Mouse (Mus musculus) retina, postnatal 1 day (tissue): ENCODE data around the gene Racgap1.

Experiments used
- DNase-seq: peaks from one replicate; pipeline ENCODE4 v3.0.0-alpha.2; 2012

The Racgap1 gene

DNA sequence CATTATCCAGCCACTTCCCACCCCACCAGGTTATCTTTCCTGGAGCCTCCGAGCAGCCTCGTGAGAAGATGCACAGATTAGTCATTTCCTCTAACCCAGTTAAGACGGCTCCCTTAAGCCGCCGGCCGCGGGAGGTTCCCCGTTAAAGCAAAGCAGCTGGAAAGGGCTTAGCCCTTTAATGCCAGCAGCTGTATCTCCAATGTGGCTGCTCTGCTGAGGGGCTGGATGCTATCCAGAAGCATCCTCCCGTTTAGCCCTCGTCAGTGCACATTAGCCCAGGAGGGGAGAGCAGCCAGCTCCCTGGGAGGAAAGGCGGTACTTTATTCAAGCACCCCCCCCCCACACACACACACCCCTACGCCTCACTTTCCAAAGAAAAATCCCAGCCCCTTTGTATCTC, 36.7 kb downstream of the Racgap1 start:
- DNase-seq = peak; percentile 76

DNA sequence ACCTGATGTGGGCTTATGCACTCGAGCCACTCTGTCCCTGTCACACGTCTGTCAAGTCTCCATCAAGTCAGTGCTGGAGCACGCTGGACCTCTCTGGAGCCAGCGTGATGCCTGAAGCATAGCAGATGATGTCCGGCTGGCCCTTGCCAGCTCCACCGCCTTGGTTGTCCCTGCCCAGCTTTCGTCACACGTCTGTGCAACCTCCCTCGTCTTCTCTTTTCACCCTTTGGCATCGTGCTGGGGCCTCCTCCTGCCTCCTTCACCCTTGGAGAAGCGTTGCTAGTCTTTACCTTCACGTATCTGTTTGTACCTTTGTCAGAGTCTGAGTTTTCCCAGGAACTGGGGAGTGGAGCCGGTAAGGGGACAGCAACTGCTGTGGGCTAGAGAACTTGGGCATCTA, 37.2 kb downstream of the Racgap1 start:
- DNase-seq = no peak

DNA sequence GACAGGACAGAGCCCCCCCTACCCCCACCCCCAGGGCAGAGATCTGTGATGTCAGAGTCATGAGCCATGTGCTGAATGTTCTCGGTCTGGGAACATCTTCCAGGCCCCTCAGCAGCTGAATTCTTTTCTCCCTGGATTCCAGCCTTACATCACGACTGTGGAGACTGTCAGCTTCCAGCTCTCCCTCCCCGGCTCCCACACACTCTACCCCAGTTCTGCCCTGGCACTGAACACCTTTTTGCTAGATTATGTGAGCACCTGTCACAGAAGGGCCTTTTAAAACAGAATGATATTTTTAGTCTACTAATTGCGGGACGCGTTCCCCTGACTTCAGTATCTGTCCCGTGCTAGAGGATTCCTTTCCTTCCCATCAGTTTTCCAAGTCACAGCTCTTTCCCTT, 39.9 kb downstream of the Racgap1 start:
- no peak for DNase-seq

DNA sequence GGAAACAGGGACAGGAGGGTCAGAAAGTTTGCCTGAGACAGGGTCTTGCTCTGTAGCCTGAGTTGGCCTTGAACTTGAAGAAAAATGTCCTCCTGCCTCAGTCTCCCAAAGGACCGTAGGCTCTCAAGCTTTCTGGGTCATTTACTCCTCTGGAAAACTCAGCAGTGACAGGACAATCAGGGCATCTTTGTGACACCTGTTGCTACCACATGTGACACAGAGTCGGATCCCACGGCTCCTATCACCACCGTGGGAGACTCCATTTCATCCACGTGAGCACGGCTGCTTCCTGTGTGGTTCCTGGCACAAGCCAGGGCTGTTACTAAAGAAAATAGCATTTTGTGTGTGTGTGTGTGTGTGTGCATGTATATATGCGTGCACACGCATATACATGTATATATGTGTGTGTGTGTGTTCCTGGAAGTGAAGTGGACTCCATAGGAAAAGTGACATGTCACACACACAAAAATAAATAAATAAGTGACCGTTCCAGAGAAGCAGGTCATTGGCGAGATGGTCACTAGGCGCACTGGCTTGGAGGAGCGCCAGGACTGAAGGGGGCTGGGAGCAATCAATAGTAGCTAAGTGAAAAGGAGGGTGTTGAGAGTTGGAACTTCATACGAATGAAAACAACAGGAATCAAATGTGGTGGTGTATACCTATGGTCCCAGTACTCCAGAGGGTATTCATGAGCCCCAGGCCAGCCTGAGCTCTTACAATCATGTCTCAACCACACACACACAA, 42.9 kb downstream of the Racgap1 start:
- peak; percentile 56 for DNase-seq

DNA sequence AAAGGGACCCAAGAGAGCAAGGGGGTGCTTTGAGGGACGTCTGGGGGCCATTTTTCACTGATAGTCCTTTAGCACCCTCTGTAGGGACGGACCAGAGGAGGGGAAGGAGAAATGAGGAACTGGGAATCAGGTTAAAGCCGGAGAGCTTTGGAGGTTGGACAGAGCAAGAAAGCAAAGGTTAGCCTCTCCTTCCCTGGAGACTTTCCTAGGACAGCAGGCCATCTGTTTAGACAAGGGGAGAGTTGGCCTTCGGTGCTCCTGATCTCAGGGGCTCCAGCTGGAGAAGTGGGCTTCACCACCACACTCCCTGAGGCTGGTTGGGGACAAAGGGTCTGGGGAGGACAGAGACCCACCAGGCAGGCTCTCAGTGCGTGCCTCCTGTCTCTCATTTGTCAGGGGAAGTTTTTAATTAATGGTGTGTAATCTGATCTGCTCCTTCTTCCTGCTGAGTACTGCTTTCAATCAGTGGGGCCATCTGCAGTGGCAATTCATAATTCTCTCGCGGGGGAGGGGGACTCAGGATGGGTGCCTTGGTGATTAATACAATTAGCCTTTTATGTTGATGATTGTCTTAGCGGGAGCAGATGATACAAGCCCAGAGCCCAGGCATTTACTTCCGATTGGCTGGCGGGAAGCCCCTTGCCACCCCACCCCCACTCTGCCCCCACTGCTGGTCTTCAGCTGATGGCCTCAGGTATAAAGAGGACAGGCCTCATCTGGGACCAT, 43.9 kb downstream of the Racgap1 start:
- DNase-seq = peak; percentile 98

DNA sequence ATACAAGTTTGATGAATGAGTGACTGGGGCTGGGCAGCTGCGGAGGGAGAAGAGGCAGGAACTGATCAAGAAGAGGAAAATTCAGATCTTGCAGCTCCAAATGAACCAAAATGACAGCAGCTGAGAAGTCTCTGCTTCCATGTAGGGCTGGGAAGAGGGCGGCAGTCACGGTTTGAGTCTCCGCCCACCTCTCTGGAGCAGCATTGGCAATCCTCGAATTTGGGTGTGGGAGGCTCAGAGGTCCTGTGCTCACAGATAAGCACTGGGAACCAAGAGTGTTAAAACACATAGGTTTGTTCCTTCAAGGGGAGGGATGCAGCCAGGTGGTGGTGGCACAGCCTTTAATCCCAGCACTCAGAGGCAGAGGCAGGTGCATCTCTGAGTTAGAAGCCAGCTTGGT, 44.9 kb downstream of the Racgap1 start:
- DNase-seq = no peak

DNA sequence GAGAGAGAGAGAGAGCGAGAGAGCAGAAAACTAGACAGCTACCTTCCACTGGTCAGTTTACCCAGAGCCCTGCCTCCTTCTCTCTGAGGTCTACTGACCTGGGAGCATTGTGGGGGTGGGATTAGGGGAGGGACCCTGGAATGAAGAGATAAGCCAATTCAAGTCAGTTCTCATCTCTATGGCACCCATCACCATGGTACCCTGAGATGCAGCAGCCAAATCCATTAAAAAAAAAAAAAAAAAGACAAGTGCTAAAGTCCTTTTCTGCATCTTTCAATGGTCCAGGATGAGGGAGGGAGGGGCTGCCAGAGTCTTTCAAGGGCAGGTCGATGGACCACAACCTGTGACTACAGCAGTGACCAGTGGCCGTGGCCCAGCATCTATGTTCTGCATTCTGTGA, 45.9 kb downstream of the Racgap1 start:
- no peak for DNase-seq

DNA sequence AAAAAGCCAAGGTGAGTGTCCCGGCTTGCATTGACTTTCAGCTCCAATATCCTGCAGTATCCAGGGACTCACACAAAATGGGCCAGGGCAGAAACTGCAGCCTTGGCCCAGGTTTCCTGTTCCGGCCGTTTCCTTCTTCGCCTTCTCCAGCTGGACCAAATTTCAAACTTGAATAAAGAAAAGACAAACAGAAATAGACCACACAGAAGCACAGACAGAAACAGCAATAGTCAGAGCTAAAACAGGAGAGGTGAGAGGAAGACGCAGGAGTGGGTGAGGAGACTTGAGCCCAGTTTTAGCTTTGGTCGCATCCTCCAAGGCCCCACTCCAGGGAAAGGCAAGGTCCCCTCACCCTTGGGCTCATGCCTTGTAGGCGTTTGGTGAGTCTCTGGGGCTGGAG, 48.2 kb downstream of the Racgap1 start:
- DNase-seq = no peak

DNA sequence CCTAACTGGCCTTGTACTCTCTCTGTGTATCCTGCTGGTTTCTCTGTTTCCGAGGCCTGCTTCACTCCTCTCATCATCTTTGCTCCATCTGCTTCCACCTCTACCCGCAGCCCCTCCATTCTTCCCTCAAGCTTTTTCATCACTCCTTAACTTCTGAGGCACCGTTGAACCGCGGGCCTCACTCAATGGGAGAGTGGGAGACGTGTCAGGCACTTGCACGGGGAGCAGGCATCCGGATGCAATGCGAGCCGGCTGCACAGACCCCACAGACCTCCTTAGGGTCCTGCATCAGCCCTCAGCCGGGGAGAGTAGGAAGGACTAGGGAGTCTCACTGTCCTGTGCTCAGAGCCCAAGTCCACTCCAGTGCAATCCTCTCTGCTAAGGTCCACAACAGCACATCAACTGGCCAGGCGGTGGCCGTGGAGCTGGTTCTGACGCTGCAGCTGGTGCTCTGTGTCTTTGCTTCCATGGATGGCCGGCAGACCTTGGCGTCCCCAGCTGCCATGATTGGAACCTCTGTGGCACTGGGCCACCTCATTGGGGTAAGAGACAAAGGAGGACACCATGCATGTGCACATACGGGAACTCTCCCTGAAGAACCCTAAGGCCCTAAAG, 49.1 kb downstream of the Racgap1 start:
- no peak for DNase-seq

DNA sequence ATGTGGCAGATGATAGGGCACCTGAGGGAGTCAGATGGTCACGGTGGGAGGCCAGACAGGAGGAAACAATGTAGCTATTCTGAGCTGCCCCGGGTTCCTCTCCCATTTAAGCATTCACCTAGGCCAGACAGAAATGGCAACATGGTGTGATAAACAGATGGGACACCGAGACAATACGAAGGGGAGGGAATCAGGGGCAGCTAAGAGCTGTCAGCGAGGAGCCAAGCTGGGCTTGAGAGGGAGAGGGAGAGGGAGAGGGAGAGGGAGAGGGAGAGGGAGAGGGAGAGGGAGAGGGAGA, 49.7 kb downstream of the Racgap1 start:
- peak; percentile 53 for DNase-seq

DNA sequence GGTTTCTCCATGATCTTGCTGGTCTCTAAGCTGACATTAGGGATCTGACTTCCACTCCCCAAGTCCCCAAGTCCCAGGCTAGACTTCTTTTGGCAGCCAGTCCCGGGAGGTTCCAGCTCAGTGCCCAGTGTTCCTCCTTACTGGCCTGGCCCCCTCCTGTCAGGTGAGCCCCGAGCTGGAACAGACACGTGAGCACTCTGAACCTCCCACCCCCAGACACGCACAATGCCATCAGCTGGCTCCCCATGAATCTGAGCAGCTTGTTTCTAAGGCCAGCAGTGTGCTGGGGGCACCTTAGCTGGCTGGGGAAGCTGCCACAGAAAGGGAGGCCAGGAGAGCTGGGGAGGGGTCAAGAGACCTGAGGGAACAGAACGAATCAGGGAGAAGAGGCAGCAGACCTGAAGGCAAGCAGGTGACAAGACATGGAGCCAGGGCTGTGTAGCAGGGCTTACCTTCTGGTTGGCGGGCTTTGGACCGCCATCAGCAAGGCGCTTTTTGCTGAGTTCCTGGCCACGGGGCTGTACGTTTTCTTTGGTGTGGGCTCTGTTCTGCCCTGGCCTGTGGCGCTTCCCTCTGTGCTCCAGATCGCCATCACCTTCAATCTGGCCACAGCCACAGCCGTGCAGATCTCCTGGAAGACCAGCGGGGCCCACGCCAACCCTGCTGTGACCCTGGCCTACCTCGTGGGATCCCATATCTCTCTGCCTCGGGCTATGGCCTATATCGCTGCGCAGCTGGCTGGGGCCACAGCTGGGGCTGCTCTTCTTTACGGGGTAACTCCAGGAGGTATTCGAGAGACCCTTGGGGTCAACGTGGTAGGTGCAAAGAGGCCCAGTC, 50.3 kb downstream of the Racgap1 start, which contains the start of gene Aqp6:
Gene Aqp6, plus strand, starts transcription at position 415 of the 837 bp plus-strand sequence.
- no peak for DNase-seq

DNA sequence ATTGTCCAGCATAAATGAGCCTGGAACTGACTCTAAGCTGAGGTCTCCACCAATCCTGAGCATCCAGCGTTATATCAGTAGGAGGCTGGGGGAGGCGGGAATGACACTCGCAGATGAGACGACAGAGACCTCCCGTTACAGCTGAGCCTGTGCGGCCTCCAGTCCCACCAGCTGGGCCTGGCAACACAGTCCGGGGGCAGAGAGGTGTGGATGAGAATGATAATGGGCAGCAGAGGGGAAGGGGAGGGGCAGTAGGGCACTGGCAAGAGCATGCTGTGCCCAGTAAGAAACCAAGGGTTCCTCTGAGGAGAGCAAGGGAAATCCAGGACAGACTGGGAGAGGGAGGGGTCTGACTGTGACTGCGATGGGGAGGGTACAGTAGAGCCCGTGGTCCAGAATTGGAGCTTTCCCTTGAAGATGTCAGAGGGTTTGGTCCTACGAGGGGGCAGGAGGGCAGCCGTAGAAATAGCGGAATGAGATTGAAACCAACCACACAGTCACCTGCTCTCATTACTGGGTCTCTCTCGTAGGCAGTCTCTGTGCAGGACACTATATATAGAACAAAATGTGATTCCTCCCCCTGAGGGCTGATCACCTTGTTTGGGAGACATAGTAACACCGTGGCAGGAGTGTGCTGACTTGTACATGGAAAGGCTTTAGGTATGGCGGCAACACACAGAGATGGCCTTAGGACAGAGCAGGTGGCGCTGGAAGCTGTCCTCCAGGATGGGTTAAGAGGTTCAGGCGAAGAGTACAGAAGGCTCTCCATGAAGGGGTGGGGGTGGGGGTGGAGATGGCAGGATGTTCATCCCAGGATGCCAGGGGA, 52.0 kb downstream of the Racgap1 start:
- peak; percentile 63 for DNase-seq

DNA sequence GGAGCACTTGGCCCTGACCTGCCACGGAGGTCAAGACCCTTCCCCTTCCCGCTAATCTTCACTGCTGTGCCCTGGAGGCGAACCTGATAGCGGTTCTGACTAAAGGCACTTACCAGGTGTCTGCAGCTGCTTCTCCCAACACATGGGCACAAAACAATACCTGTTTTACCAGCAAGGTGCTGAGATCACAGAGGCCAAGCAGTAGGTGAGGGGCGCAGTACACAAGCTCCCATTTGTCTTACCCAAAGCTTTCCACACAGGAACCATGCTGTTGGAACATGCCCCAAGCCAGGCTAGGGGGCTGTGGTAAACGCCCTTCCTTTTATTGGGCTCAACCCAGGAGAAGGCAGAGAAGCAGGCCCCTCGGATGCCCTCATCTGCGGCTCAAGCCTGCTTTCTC, 53.9 kb downstream of the Racgap1 start:
- no peak for DNase-seq

DNA sequence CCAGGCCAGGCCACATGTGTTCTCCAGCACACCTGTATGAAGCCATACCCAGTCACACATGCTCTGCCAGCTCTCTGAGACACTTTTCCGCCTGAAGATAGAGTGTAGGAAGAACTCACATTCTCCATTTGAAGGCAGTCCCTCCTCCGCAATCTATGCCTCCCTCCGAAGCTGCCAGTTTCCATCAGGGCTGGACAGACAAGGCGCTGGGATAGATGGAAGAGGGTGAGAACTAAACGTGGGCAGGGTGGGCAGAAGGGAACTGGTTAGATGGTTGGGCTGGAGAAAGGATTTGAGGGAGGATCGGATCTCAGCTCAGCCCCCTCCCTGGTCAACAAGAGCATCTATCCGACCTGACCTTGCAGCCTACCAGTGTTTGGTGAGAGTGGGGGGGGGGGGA, 54.6 kb downstream of the Racgap1 start:
- DNase-seq = no peak

DNA sequence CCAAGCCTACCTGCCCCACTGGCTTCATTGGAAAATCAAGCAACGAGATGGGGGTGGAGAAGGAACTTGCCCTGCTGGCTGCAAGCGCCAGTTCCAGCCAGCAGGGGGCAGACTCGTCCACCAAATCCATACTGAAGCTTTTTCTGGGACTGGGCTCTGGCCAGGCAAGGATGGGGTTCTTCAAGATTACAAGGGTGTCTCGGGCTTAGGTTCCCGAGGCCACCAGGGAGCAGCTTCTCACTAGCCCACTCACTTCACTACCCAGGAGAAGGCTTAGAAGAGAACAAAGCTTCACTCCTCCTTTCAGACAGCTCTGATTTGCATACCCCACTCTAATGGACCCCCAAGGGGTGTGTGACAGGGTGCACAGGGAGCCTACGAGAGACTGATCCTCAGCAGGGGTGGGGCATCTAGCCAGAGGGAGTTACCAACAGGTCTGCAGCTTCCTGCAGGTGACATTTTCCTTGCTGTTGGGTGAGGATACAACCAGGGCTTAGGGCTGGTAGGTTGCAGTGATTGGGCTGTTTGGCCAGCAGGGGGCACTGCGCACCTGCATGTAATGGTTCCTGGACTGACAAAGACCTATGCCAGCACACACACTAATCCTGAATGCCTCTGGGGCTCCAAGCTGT, 55.3 kb downstream of the Racgap1 start:
- peak; percentile 91 for DNase-seq

DNA sequence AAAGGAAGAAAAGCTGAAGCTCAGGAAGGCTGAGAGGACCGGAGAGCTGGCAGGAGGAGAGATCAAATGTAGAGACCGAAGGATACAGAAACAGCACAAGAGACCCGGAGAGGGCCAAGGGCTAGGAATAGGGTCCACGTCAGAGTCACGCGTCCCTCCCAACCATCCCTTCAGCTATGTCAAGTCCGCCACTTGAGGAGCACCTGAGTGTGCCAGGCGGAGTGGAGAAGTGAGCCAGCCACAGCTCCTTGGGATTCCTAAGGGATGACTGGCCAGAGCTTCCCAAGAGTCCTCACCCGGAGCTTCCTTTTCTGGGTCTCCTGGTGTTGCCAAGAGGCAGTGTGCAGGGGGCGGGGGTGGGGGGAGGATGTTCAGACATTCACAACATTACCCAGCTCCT, 56.5 kb downstream of the Racgap1 start:
- no peak for DNase-seq

DNA sequence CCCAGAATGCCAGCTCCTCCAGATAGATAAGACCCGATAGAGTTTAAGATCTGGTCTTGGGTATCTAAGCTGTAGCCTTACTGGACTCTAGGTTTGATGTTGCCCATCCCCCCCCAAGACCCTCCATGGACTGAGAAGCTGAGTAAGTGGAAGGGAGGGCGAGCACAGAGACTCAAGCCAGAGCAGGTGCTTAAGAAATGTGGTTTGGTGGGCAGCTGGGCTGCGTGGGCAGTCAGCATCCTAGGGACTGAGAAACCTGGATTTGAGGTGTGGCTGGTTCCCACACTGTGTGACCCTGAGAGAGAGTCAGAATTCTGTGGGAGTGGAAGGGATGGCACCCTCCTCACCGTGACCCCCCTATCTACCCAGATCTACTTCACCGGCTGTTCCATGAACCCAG, 58.6 kb downstream of the Racgap1 start:
- DNase-seq = no peak

DNA sequence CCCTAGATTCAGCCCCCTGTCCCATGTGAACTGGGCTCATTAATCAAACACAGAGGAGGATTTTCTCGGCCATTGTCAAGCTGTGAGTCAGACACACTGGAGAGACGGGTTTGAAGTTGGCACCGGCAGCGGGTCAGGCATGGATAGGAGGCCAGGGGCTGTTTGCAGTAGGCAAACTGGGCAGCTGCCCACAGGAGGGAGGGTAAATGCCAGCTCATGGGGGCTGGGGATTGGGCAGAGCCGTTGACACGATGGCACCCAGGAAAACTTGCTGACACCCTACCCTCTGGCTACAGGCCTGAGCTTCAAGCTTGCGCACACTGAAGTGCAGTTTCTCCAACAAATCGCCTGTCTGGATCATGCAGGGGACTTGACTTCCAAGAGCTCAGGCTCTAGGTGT, 59.3 kb downstream of the Racgap1 start:
- no peak for DNase-seq

DNA sequence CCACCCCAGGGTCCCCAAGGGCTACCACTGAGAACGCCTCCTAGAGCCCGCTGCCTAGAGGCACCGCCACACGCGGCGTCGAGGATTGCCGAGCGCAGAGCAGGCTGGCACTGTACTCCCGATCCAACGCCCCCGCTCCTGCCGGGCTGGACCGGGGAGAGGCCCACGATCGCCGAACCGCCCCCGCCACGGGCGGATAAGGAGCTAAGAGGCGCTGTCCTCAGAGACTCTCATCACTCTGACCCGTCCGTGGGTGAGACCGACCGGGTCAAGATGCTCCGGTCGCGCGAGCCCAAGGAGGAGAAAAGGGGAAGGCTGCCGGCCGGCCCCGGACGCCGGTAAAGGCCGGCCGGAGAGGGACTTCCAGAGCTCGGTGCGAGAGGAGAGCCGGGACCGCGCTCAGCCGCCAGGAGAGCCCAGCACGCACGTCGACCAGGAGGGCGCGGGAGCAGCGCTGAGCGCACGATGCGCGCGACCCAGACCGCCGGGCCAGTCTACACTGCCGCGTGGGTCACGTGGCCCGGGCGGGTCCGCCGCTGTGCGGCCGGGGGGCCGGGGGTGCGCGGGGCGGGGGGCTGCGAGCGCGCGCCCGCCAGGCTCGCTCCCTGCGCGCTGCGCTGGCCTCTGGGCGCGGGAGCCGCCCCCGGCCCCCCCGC, 60.9 kb downstream of the Racgap1 start, which contains the start of gene Aqp5:
Gene Aqp5, plus strand, starts transcription at position 354 of the 656 bp plus-strand sequence.
- peak; percentile 72 for DNase-seq

DNA sequence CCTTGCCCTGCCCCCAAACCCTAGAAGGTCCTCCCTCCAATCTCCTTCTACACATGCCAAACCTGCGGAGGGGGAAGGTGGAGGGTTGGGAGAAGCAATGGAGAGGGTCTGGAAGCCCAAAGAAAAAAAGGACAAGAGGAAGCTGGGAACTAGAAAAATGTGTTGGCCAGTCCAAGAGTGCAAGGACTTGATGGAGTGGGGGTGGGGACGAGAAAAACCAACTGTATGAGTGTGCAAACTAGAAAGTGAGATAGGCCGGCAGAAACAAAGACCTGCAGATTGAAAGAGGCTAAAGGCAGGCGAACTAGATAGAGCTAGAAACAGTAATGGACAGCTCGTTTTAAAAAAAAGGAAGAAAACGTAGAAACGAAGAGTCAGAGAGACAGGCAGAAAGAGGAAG, 61.8 kb downstream of the Racgap1 start:
- DNase-seq = no peak

DNA sequence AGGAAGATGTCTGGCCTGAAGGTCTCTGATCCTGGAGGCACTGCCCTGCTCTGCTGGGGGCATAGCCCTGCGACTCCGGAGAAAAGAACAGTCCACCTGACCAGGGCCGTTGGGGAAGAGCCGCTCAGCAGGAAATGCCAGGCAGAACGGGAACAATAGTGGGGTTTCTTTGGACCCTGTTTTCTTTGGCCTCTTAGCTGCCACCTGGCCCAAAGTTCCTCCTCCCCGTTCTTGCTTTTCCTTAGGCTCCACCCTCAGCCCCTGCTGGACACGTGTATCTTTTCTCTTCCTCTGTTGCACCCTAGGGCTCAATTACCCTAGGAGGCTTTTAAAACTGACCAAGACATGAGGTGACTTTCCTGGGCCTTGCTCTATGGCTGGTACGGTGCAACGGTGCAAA, 62.2 kb downstream of the Racgap1 start:
- DNase-seq = no peak
